Mouse (Mus musculus) G1E (cell line): Measurements from ENCODE around the gene Vps50. TPM values are rescaled to one million over a fixed set of nuclear protein-coding genes. Genes with fewer than 3 reads are reported as not detected.
"Not testable (repeated sequence)": the region's sequence is repeated elsewhere in the genome, so short reads cannot be mapped to it uniquely, and the experiment has no call there.

Source experiments
- ATAC-seq: 2 replicates; pipeline ENCODE4 v1.8.0; 2016; ENCODE audit warnings: mild to moderate bottlenecking; ENCODE audit not compliant: insufficient number of reproducible peaks, poor library complexity, low FRiP score, severe bottlenecking; ENCODE audit errors: extremely low read depth
- DNase-seq: peaks from one replicate; pipeline ENCODE4 v3.0.0; 2012; ENCODE audit warnings: low spot score
- H3K27me3 ChIP-seq: 2 replicates; pipeline ENCODE4 v1.6.1; 2012; ENCODE audit warnings: mild to moderate bottlenecking, low read length, inconsistent platforms; ENCODE audit not compliant: insufficient read depth
- H3K36me3 ChIP-seq: replicated peaks from 2 replicates; pipeline ENCODE3; 2012; ENCODE audit warnings: mild to moderate bottlenecking, inconsistent platforms
- H3K4me1 ChIP-seq: 2 replicates; pipeline ENCODE4 v1.6.1; 2012; ENCODE audit warnings: low read depth, low read length, inconsistent platforms, mixed read lengths; ENCODE audit not compliant: insufficient read depth
- H3K4me3 ChIP-seq: 2 replicates; pipeline ENCODE4 v1.5.1; 2012; ENCODE audit warnings: low read depth, mild to moderate bottlenecking, inconsistent platforms, low read length, moderate library complexity, mixed read lengths
- H3K9me3 ChIP-seq: replicated peaks from 2 replicates; pipeline ENCODE4 v1.6.1; 2012; ENCODE audit warnings: inconsistent platforms
- CTCF ChIP-seq: IDR thresholded peaks from 2 replicates; pipeline ENCODE4 v1.5.1; 2012; ENCODE audit warnings: low read depth, low read length, inconsistent platforms, mixed read lengths
- GATA1 ChIP-seq: IDR thresholded peaks from 2 replicates; pipeline ENCODE4 v1.6.1; 2012; ENCODE audit warnings: borderline replicate concordance, low read length, inconsistent platforms, mixed read lengths
- GATA2 ChIP-seq: IDR thresholded peaks from 2 replicates; pipeline ENCODE4 v1.6.1; 2012; ENCODE audit warnings: low read depth, low read length, inconsistent platforms, borderline replicate concordance
- POLR2AphosphoS5 ChIP-seq: IDR thresholded peaks from 2 replicates; pipeline ENCODE4 v1.6.1; 2012; ENCODE audit warnings: low read depth, low read length, inconsistent platforms; ENCODE audit not compliant: insufficient replicate concordance
- TAL1 ChIP-seq: conservative IDR thresholded peaks from 2 replicates; pipeline ENCODE4 v1.6.1; 2012; ENCODE audit warnings: low read depth, low read length, inconsistent platforms, mixed read lengths
- polyA plus RNA-seq: library from polyadenylated mRNA; stranded (reverse); fragments of >175 nt; gene quantifications from 2 replicates; pipeline ENCODE4 v1.2.3, GENCODE M21; 2012
- total RNA-seq, 2 experiments: library from RNA; stranded (forward) in 1 of 2; stranded (reverse) in 1 of 2; fragments of 200-1000 nt in 1 of 2; fragments of >200 nt in 1 of 2; fragmentation: Nextera tagmentation in 1 of 2; gene quantifications; 2 replicates each; pipeline ENCODE4 v1.2.3; 2014 to 2017

Vps50 gene
- total and polyA plus RNA-seq, 3 experiments: 1.6 to 49.2 (median 24.5) TPM

DNA sequence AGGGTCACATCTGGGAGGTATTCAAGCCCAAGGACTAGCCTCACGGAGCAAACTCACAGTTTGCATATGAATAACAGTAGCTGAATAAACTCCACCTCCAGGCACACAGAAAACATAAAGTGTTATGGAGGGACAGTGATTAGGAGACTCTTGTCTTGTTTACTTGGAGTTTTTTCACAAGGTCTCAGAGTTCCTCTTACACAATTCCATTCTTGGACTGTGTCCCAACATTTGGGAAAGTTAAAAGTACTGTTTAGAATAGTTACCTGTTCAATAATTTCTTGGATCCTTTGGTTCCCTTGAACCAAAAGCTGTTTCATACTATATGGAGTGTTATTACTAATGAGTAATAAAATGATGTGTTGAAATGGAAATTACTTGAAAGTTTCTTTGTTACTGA lies 46.8 kb downstream of the Vps50 start:
- DNase-seq: no peak
- ATAC-seq: no peak
- H3K4me1 ChIP-seq: no peaks in the 10 kb centered on the region
- peaks cover 44% of the 10 kb centered on the region for H3K36me3 ChIP-seq
- no peaks in the 10 kb centered on the region for H3K9me3 ChIP-seq
- no peaks in the 10 kb centered on the region for H3K27me3 ChIP-seq
- no peak for TF ChIP-seq CTCF
- TF ChIP-seq GATA1: no peak
- no peak for TF ChIP-seq GATA2
- TF ChIP-seq TAL1: no peak
- no peak for TF ChIP-seq POLR2AphosphoS5
- no peak overlapping the region for H3K4me3 ChIP-seq

DNA sequence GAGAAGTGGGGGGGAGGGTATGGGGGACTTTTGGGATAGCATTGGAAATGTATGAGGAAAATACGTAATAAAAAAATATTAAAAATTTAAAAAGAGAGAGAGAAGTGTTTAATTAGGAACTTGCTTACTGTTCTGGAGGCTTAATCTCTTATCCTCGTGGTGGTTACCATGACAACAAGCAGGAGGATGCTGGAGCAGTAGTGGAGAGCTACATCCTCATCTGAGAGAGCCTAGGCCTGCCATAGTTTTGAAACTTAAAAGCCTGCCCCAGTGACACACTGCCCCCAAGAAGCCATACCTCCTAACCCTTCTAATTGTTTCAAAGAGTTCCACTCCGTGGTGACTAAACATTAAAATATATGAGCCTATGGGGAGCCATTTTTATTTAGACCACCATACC lies 50.8 kb downstream of the Vps50 start:
- DNase-seq (no peak), ATAC-seq (no peak)
- Histone ChIP-seq H3K4me3 (no peak overlapping the region), H3K9me3 (no peaks in the 10 kb centered on the region), H3K4me1 (peaks cover 2% of the 10 kb centered on the region; the same call in 1 of the 2 replicates), H3K27me3 (no peaks in the 10 kb centered on the region), H3K36me3 (peaks cover 36% of the 10 kb centered on the region)
- TF ChIP-seq CTCF (no peak), GATA2 (no peak)

DNA sequence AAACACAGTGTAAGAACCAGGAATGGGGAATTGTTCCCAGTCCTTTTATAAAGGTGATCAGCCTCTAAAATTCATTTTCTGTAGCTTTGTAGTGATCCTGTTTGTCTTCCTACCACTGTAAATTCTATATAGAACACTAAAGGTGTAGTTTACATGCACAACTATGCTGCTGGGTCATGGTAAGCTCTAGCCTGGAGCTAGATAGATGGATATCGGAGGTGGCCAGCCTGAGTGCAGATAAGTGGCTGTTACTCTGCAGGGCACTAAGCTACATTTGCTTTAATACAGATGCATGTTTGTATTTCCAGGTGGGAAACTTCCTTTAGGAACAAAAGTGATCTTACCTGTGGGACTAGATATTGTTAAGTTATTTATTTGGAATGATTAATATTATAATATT lies 51.8 kb downstream of the Vps50 start:
- H3K4me3 ChIP-seq: no peak overlapping the region
- ATAC-seq (no peak), DNase-seq (no peak)
- H3K36me3 ChIP-seq: peaks cover 28% of the 10 kb centered on the region
- H3K27me3 ChIP-seq: no peaks in the 10 kb centered on the region
- H3K9me3 ChIP-seq: no peaks in the 10 kb centered on the region
- TF ChIP-seq GATA1 (no peak), TAL1 (no peak), GATA2 (no peak), POLR2AphosphoS5 (no peak), CTCF (no peak)
- peaks cover 2% of the 10 kb centered on the region; the same call in 1 of the 2 replicates for H3K4me1 ChIP-seq

DNA sequence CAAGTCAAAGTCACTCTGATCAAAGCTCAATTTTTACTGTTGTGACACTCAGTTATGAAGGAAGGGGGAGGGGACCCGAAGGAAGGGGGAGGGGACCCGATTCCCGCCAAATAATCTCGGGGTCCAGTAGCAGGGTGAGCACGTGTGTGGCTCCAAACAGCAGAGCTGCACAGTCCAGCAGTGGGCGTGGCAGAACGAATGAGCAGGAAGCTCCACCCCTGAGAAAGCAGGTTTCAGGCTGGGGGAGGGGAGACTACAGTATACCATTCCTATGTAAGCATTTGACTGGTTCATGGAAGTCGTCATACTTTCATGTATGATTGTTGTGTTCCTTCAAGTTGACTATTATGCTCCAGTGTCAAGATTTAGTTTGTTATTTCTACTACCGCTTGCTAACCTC lies 54.5 kb downstream of the Vps50 start:
- not testable (repeated sequence) for H3K4me3 ChIP-seq, H3K27me3 ChIP-seq, DNase-seq, H3K4me1 ChIP-seq, H3K9me3 ChIP-seq, ATAC-seq
- peaks cover 23% of the 10 kb centered on the region for H3K36me3 ChIP-seq

DNA sequence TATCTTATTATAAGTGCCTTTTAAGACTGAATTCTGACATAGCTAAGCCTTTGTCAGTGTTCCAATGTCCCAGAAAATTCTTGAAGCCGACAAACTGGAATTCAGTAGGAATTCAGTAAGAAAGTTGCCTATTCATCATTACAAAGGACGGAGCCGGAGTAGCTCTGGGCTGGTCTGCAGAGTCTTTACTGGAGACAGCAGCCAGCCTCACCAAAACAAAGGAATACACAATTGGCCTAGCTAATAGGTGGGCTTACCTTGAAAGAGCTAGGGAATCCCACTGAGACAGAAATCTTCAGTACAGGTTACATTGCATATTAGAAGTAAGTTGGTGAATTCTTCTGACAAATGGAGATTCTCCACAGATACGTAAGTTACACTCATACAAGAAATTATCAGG lies 59.0 kb downstream of the Vps50 start:
- H3K4me1 ChIP-seq: peaks cover 2% of the 10 kb centered on the region; the same call in 1 of the 2 replicates
- ATAC-seq: no peak
- TF ChIP-seq CTCF: no peak
- no peak for TF ChIP-seq TAL1
- no peak for TF ChIP-seq POLR2AphosphoS5
- no peak for TF ChIP-seq GATA1
- TF ChIP-seq GATA2: no peak
- no peak overlapping the region for H3K4me3 ChIP-seq
- peaks cover 26% of the 10 kb centered on the region for H3K36me3 ChIP-seq
- no peaks in the 10 kb centered on the region for H3K27me3 ChIP-seq
- no peak for DNase-seq
- no peaks in the 10 kb centered on the region for H3K9me3 ChIP-seq

DNA sequence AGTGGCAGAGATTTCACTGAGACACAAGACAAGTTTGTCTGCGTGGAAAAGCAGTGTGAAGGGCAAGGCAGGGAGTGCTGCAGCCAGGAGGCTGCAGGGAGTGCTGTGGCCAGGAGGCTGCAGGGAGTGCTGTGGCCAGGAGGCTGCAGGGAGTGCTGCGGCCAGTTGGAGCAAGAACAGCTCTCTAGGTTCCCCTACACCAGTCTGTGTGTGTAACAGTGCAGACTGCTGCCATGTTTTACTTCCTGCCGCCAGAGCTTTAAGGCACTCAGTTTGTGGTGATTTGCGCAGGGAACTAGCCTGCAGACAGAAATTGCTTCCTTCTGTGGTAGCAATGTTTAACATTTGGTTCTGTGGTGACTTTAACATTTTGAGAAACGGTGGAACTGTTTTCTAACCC lies 61.8 kb downstream of the Vps50 start:
- peaks cover 30% of the 10 kb centered on the region for H3K36me3 ChIP-seq
- no peak overlapping the region for H3K4me3 ChIP-seq
- ATAC-seq: no peak
- no peaks in the 10 kb centered on the region for H3K27me3 ChIP-seq
- no peak for TF ChIP-seq GATA2
- no peaks in the 10 kb centered on the region for H3K9me3 ChIP-seq
- H3K4me1 ChIP-seq: no peaks in the 10 kb centered on the region
- no peak for DNase-seq

DNA sequence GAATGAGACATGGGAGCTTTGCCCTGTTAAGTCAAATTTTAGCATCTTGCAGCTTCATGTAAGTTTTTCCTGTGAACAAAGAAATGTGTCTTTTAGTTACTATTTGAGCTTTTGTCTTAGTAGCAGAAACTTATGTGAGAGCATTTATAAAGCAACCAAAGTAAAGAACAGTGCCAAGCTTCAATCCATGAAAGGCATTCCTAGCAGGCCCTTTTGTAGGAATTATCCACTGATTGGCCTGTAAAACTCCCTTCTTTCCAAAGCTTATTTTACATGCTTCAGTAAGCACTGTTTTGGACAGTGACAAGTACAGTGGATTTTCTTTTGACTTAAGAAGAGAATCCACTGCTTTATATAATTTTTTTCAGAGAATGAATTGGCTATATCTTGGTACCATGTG lies 64.1 kb downstream of the Vps50 start:
- DNase-seq (no peak), ATAC-seq (no peak)
- TF ChIP-seq GATA2: no peak
- no peak for TF ChIP-seq POLR2AphosphoS5
- no peak for TF ChIP-seq TAL1
- no peak for TF ChIP-seq CTCF
- TF ChIP-seq GATA1: no peak
- peaks cover 2% of the 10 kb centered on the region; the same call in 1 of the 2 replicates for H3K4me1 ChIP-seq
- H3K9me3 ChIP-seq: no peaks in the 10 kb centered on the region
- H3K27me3 ChIP-seq: no peaks in the 10 kb centered on the region
- H3K36me3 ChIP-seq: peaks cover 39% of the 10 kb centered on the region
- H3K4me3 ChIP-seq: no peak overlapping the region

DNA sequence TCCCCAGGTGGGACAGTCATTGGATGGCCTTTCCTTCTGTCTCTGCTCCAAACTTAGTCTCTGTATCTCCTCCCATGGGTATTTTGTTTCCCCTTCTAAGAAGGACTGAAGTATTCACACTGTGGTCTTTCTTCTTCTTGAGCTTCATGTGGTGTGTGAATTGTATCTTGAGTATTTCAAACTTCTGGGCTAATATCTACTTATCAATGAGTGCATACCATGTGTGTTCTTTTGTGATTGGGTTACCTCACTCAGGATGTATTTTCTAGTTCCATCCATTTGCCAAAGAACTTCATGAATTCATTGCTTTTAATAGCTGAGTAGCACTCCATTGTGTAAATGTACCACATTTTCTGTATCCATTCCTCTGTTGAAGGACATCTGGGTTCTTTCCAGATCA lies 65.9 kb downstream of the Vps50 start:
- H3K9me3 ChIP-seq, H3K4me1 ChIP-seq, ATAC-seq, H3K27me3 ChIP-seq, DNase-seq, H3K4me3 ChIP-seq: not testable (repeated sequence)
- H3K36me3 ChIP-seq: peaks cover 42% of the 10 kb centered on the region
